Mouse (Mus musculus) olfactory bulb, adult 2 months (tissue): ENCODE data around the gene B4gat1.

ENCODE experiments used
- CTCF ChIP-seq: fragments of 200-500 bp; IDR thresholded peaks from 2 replicates; pipeline ENCODE4 v1.5.1; 2012; ENCODE audit warnings: low read depth, mild to moderate bottlenecking, low read length, moderate library complexity; ENCODE audit not compliant: insufficient read depth
- POLR2A ChIP-seq: fragments of 200-500 bp; IDR thresholded peaks from 2 replicates; pipeline ENCODE4 v1.6.1; 2012; ENCODE audit warnings: mild to moderate bottlenecking, low read depth, low read length, moderate library complexity; ENCODE audit not compliant: insufficient read depth

- TF ChIP-seq CTCF = 0 out of 2 replicates have a peak, but pooled peaks have one; percentile 19
- TF ChIP-seq POLR2A = no peak
Observed at GRCm38 (mm10) chr19:5073028-5073427, 34.4 kb downstream of the B4gat1 start.
